Mouse (Mus musculus) stomach, postnatal 0 days (tissue): ENCODE results near the gene Pdcd6ip. TPM values are rescaled to one million over a fixed set of nuclear protein-coding genes. Genes with fewer than 3 reads are reported as not detected.

Experiments used
- ATAC-seq: fragments of 200-750 bp; cut with Nextera tagmentation; 2 replicates; pipeline ENCODE4 v1.8.0; 2017; ENCODE audit not compliant: low FRiP score, low TSS enrichment
- DNase-seq: peaks from one replicate; pipeline ENCODE4 v3.0.0-alpha.2; 2016; ENCODE audit warnings: low spot score
- H3K27ac ChIP-seq: fragments of 300-500 bp; sonication (generic); replicated peaks from 2 replicates; pipeline ENCODE4 v1.5.1; 2014; ENCODE audit warnings: mild to moderate bottlenecking, control low read depth
- H3K27me3 ChIP-seq: fragments of 300-500 bp; sonication (generic); 2 replicates; pipeline ENCODE4 v1.6.1; 2014; ENCODE audit warnings: low read length; ENCODE audit not compliant: control insufficient read depth, insufficient read depth
- H3K36me3 ChIP-seq: fragments of 300-500 bp; sonication (generic); 2 replicates; pipeline ENCODE4 v1.6.1; 2014; ENCODE audit warnings: low read length, mixed read lengths; ENCODE audit not compliant: control insufficient read depth, insufficient read depth
- H3K4me1 ChIP-seq: fragments of 300-500 bp; sonication (generic); replicated peaks from 2 replicates; pipeline ENCODE4 v1.6.1; 2014; ENCODE audit warnings: antibody characterized with exemption; ENCODE audit not compliant: control insufficient read depth, insufficient read depth
- H3K4me2 ChIP-seq: fragments of 300-500 bp; sonication (generic); replicated peaks from 2 replicates; pipeline ENCODE4 v1.6.1; 2014; ENCODE audit warnings: low read depth, mild to moderate bottlenecking, control low read depth, moderate library complexity
- H3K4me3 ChIP-seq: fragments of 300-500 bp; sonication (generic); 2 replicates; pipeline ENCODE4 v1.5.1; 2014; ENCODE audit warnings: low read depth, low read length, control low read depth
- H3K9ac ChIP-seq: fragments of 300-500 bp; sonication (generic); 2 replicates; pipeline ENCODE4 v1.6.1; 2014; ENCODE audit warnings: mild to moderate bottlenecking, low read length, control low read depth, mixed read lengths
- H3K9me3 ChIP-seq: fragments of 300-500 bp; sonication (generic); 2 replicates; pipeline ENCODE4 v1.6.1; 2016; ENCODE audit warnings: low read length; ENCODE audit not compliant: control insufficient read depth
- CTCF ChIP-seq: IDR thresholded peaks from 2 replicates; pipeline ENCODE4 v1.5.1; 2016; ENCODE audit warnings: antibody characterized with exemption, low read depth, mild to moderate bottlenecking, moderate library complexity
- EP300 ChIP-seq: optimal IDR thresholded peaks from 2 replicates; pipeline ENCODE3; 2016; ENCODE audit warnings: antibody characterized with exemption
- WGBS: fragments of 180-500 bp; shearing (Covaris S2); extraction: QIAGEN DNeasy Blood & Tissue Kit; methylation state at CpG from one replicate; pipeline ENCODE4 v1.1.7; 2014; 5-methylcytosine and 5-hydroxymethylcytosine counted together
- polyA plus RNA-seq: library from polyadenylated mRNA; unstranded; fragments of >200 nt; fragmentation: Nextera tagmentation; extraction: Ambion mirVana; gene quantifications from 2 replicates; pipeline ENCODE4 v1.2.1, GENCODE M21; 2015

Gene Pdcd6ip
- polyA plus RNA-seq, 1 experiment from 2014 or later, result 69.4 TPM

- no peak overlapping the region for H3K4me2 ChIP-seq
- WGBS, result 65% methylated on average over 6 of the region's 6 CpGs
- no peaks in the 10 kb centered on the region for H3K27me3 ChIP-seq
- no peak overlapping the region for H3K4me3 ChIP-seq
- no peak overlapping the region for H3K27ac ChIP-seq
- peaks cover 28% of the 10 kb centered on the region for H3K36me3 ChIP-seq
- ATAC-seq, result peak; percentile 87
- no peak for TF ChIP-seq EP300
- TF ChIP-seq CTCF, result no peak
- DNase-seq, result peak; percentile 25
- no peak overlapping the region for H3K9ac ChIP-seq
- H3K4me1 ChIP-seq, result no peaks in the 10 kb centered on the region
- no peaks in the 10 kb centered on the region for H3K9me3 ChIP-seq
These were observed 34.3 kb downstream of the Pdcd6ip start for GRCm38 (mm10) chr9:113673721-113674120.

- WGBS, result 82% methylated on average over 5 of the region's 5 CpGs
- H3K36me3 ChIP-seq, result peaks cover 31% of the 10 kb centered on the region
- TF ChIP-seq EP300 (no peak), CTCF (no peak)
These were observed 35.7 kb downstream of the Pdcd6ip start for GRCm38 (mm10) chr9:113672352-113672751.

DNA sequence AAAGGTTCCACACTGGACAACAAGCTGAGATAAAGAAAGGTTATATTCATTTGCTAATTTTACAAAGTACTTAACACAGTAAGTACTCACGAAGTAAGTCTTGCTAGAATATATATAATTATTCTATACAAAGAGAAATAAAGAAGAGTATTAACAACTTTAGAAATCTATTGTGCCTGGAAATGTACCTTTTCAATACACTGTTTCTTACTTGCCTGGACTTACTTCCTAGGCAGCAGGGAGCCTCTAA is 37.3 kb downstream of the Pdcd6ip start:
- Histone ChIP-seq H3K27me3 (no peaks in the 10 kb centered on the region), H3K36me3 (peaks cover 30% of the 10 kb centered on the region), H3K27ac (no peak overlapping the region), H3K4me1 (no peaks in the 10 kb centered on the region), H3K9ac (no peak overlapping the region), H3K9me3 (no peaks in the 10 kb centered on the region), H3K4me3 (no peak overlapping the region), H3K4me2 (no peak overlapping the region)
- DNase-seq, result no peak
- no peak for ATAC-seq
- WGBS, result 85% methylated on average over 1 of the region's 1 CpGs
- TF ChIP-seq EP300, result no peak

More at GRCm38 (mm10) chr9:113672352-113672751, 35.7 kb downstream of the Pdcd6ip start:
- no peak overlapping the region for H3K4me3 ChIP-seq
- no peaks in the 10 kb centered on the region for H3K4me1 ChIP-seq
- DNase-seq, result no peak
- no peak overlapping the region for H3K9ac ChIP-seq
- no peaks in the 10 kb centered on the region for H3K9me3 ChIP-seq
- no peak overlapping the region for H3K27ac ChIP-seq
- no peaks in the 10 kb centered on the region for H3K27me3 ChIP-seq
- no peak overlapping the region for H3K4me2 ChIP-seq
- no peak for ATAC-seq

DNA sequence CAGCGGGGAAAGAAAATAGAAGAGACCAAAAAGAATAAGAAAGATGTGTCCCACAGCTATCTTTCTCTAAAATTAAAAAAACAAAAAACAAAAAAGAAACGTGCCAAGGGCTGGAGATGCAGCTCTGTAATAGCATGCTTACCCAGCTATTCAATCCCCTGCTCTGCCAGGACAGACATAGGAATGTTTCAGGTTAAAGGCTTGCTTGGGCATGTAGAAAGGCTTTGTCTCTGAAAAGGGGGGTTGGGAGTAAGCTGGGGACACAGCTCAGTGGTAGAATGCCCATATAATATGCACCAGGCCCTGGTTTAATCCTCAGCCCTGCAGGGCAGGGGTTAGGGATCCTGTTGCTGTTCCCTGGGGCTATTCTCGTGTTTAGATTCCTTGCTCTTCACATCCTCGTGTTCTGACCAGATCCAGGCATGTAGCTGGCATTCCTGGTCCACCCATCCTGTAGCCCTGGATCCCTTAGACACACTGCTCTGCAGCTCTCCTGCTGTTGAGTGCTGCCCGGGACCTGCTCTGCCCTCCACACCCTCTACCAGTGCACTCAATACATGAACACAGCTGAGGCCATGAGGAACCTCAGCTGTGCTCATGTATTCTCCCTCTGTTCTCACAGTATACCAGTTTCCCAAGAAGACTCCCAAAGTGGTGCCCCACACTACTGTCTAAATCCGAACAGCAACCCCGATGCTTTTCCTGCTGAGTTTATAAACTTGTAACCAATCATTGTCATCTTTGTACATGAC is 37.8 kb downstream of the Pdcd6ip start:
- H3K36me3 ChIP-seq, result peaks cover 28% of the 10 kb centered on the region
- H3K9ac ChIP-seq, result no peak overlapping the region
- ATAC-seq (peak; percentile 22; the same call in 1 of the 2 replicates), DNase-seq (no peak)
- WGBS, result 80% methylated on average over 7 of the region's 7 CpGs
- no peak overlapping the region for H3K4me3 ChIP-seq
- no peaks in the 10 kb centered on the region for H3K4me1 ChIP-seq
- no peak overlapping the region for H3K4me2 ChIP-seq
- no peak for TF ChIP-seq CTCF
- TF ChIP-seq EP300, result no peak
- H3K9me3 ChIP-seq, result no peaks in the 10 kb centered on the region
- H3K27me3 ChIP-seq, result no peaks in the 10 kb centered on the region
- no peak overlapping the region for H3K27ac ChIP-seq

DNA sequence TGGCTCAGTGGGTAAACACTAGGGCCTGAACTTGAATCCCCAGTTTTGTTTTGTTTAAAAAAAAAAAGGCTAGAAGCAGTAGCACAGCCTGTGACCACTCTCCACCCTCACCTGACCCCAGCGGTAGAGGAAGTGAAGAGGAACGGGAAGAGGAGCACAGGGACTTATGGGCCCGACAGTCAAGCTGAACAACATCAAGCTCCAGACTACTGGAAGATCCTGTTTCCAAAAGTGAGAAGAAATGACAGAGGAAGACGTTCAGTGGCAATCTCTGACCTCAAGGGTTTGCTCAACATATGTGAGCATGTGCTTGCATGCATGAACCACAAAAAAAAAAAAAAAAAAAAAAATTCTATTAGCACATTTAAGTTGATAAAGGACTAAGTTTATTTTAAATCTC is 44.6 kb downstream of the Pdcd6ip start:
- ATAC-seq, result no peak
- H3K9me3 ChIP-seq, result no peaks in the 10 kb centered on the region

DNA sequence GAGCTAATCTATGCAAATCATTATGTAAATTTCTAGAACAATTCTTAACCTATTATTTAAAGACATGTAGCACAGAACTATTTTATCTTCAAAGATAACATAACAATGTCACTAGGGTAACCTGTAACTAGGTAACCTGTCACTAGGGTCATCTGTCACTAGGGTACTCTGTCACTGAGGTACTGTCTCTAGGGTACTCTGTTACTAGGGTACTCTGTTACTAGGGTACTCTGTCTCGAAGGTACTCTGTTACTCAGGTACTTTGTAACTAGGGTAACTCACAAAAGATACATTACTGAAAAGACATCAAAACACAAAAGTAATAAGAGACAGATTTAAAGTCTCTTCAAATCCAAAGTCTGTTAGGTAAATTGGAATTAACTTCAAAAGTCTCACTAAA is 50.2 kb downstream of the Pdcd6ip start:
- Histone ChIP-seq H3K36me3 (peaks cover 23% of the 10 kb centered on the region), H3K4me1 (no peaks in the 10 kb centered on the region), H3K9me3 (no peaks in the 10 kb centered on the region), H3K9ac (no peak overlapping the region), H3K4me2 (no peak overlapping the region), H3K4me3 (no peak overlapping the region), H3K27me3 (no peaks in the 10 kb centered on the region), H3K27ac (no peak overlapping the region)
- DNase-seq (no peak), ATAC-seq (no peak)
- 90% methylated on average over 1 of the region's 1 CpGs for WGBS
- no peak for TF ChIP-seq EP300
- TF ChIP-seq CTCF, result no peak

More for the DNA sequence above, 44.6 kb downstream of the Pdcd6ip start:
- WGBS, result 70% methylated on average over 4 of the region's 4 CpGs
- DNase-seq, result no peak
- TF ChIP-seq EP300, result no peak
- no peak for TF ChIP-seq CTCF
- Histone ChIP-seq H3K4me3 (no peak overlapping the region), H3K36me3 (peaks cover 28% of the 10 kb centered on the region), H3K27ac (no peak overlapping the region), H3K4me2 (no peak overlapping the region), H3K4me1 (no peaks in the 10 kb centered on the region), H3K9ac (no peak overlapping the region), H3K27me3 (no peaks in the 10 kb centered on the region)
